Mouse (Mus musculus): ENCODE results near the gene Stxbp4. TPM values are rescaled to one million over a fixed set of nuclear protein-coding genes. Genes with fewer than 3 reads are reported as not detected.

Gene Stxbp4
- polyA plus RNA-seq, 1 experiment from 2014 or later: 26.5 TPM

- 47% methylated on average over 6 of the region's 6 CpGs for WGBS
- H3K4me2 ChIP-seq: no peak overlapping the region
- no peak for ATAC-seq (ENCODE audit: insufficient read depth)
- H3K4me1 ChIP-seq (ENCODE audit: insufficient read depth): no peaks in the 10 kb centered on the region
- H3K4me3 ChIP-seq (ENCODE audit: low read depth, low read length): no peak overlapping the region
- no peak overlapping the region for H3K27ac ChIP-seq (ENCODE audit: low read depth)
- peak; percentile 86 for DNase-seq
- no peaks in the 10 kb centered on the region for H3K27me3 ChIP-seq (ENCODE audit: insufficient read depth, low read length)
- H3K36me3 ChIP-seq (ENCODE audit: insufficient read depth): peaks cover 12% of the 10 kb centered on the region; the same call in 1 of the 2 replicates
- no peak overlapping the region for H3K9ac ChIP-seq
- TF ChIP-seq CTCF (IDR thresholded peaks at IDR 0.05; ENCODE audit: low read depth): peak; percentile 67
- no peaks in the 10 kb centered on the region for H3K9me3 ChIP-seq (ENCODE audit: low read depth, low read length)
These were observed 14.4 kb downstream of the Stxbp4 start for GRCm38 (mm10) chr11:90623477-90623876.

- no peak for DNase-seq
- H3K4me1 ChIP-seq (ENCODE audit: insufficient read depth): no peaks in the 10 kb centered on the region
- no peak overlapping the region for H3K27ac ChIP-seq (ENCODE audit: low read depth)
- H3K9ac ChIP-seq: no peak overlapping the region
- 91% methylated on average over 7 of the region's 7 CpGs for WGBS
- H3K4me3 ChIP-seq (ENCODE audit: low read depth, low read length): no peak overlapping the region
- H3K4me2 ChIP-seq: no peak overlapping the region
- H3K9me3 ChIP-seq (ENCODE audit: low read depth, low read length): no peaks in the 10 kb centered on the region
- no peaks in the 10 kb centered on the region for H3K27me3 ChIP-seq (ENCODE audit: insufficient read depth, low read length)
- no peak for ATAC-seq (ENCODE audit: insufficient read depth)
- TF ChIP-seq CTCF (IDR thresholded peaks at IDR 0.05; ENCODE audit: low read depth): no peak
- peaks cover 14% of the 10 kb centered on the region; the same call in 1 of the 2 replicates for H3K36me3 ChIP-seq (ENCODE audit: insufficient read depth)
These were observed 15.4 kb downstream of the Stxbp4 start for GRCm38 (mm10) chr11:90622500-90622899.

GRCm38 (mm10) chr11:90622044-90622443 is 15.8 kb downstream of the Stxbp4 start:
- H3K4me1 ChIP-seq (ENCODE audit: insufficient read depth): no peaks in the 10 kb centered on the region
- no peak overlapping the region for H3K4me3 ChIP-seq (ENCODE audit: low read depth, low read length)
- no peaks in the 10 kb centered on the region for H3K27me3 ChIP-seq (ENCODE audit: insufficient read depth, low read length)
- no peak overlapping the region for H3K4me2 ChIP-seq
- H3K27ac ChIP-seq (ENCODE audit: low read depth): no peak overlapping the region
- 91% methylated on average over 12 of the region's 12 CpGs for WGBS
- no peaks in the 10 kb centered on the region for H3K9me3 ChIP-seq (ENCODE audit: low read depth, low read length)
- DNase-seq (no peak), ATAC-seq (ENCODE audit: insufficient read depth) (no peak)
- peaks cover 14% of the 10 kb centered on the region; the same call in 1 of the 2 replicates for H3K36me3 ChIP-seq (ENCODE audit: insufficient read depth)
- no peak for TF ChIP-seq CTCF (IDR thresholded peaks at IDR 0.05; ENCODE audit: low read depth)
- H3K9ac ChIP-seq: no peak overlapping the region

GRCm38 (mm10) chr11:90616431-90616830 is 21.5 kb downstream of the Stxbp4 start:
- no peak overlapping the region for H3K9ac ChIP-seq
- no peak overlapping the region for H3K27ac ChIP-seq (ENCODE audit: low read depth)
- ATAC-seq (ENCODE audit: insufficient read depth) (no peak), DNase-seq (peak; percentile 70)
- peaks cover 12% of the 10 kb centered on the region; the same call in 1 of the 2 replicates for H3K36me3 ChIP-seq (ENCODE audit: insufficient read depth)
- TF ChIP-seq CTCF (IDR thresholded peaks at IDR 0.05; ENCODE audit: low read depth): peak; percentile 61
- no peaks in the 10 kb centered on the region for H3K4me1 ChIP-seq (ENCODE audit: insufficient read depth)
- H3K4me3 ChIP-seq (ENCODE audit: low read depth, low read length): no peak overlapping the region
- H3K4me2 ChIP-seq: no peak overlapping the region
- H3K9me3 ChIP-seq (ENCODE audit: low read depth, low read length): no peaks in the 10 kb centered on the region
- no peaks in the 10 kb centered on the region for H3K27me3 ChIP-seq (ENCODE audit: insufficient read depth, low read length)

GRCm38 (mm10) chr11:90614743-90615142 is 23.1 kb downstream of the Stxbp4 start:
- H3K36me3 ChIP-seq (ENCODE audit: insufficient read depth): peaks cover 11% of the 10 kb centered on the region; the same call in 1 of the 2 replicates
- no peaks in the 10 kb centered on the region for H3K4me1 ChIP-seq (ENCODE audit: insufficient read depth)
- ATAC-seq (ENCODE audit: insufficient read depth) (no peak), DNase-seq (no peak)
- H3K27me3 ChIP-seq (ENCODE audit: insufficient read depth, low read length): no peaks in the 10 kb centered on the region
- no peak overlapping the region for H3K4me2 ChIP-seq
- H3K9ac ChIP-seq: no peak overlapping the region
- 77% methylated on average over 6 of the region's 6 CpGs for WGBS
- no peak for TF ChIP-seq CTCF (IDR thresholded peaks at IDR 0.05; ENCODE audit: low read depth)
- no peak overlapping the region for H3K4me3 ChIP-seq (ENCODE audit: low read depth, low read length)
- no peak overlapping the region for H3K27ac ChIP-seq (ENCODE audit: low read depth)
- no peaks in the 10 kb centered on the region for H3K9me3 ChIP-seq (ENCODE audit: low read depth, low read length)

GRCm38 (mm10) chr11:90612118-90612517 is 25.8 kb downstream of the Stxbp4 start:
- Histone ChIP-seq H3K9me3 (ENCODE audit: low read depth, low read length) (no peaks in the 10 kb centered on the region), H3K27ac (ENCODE audit: low read depth) (no peak overlapping the region), H3K27me3 (ENCODE audit: insufficient read depth, low read length) (no peaks in the 10 kb centered on the region), H3K4me3 (ENCODE audit: low read depth, low read length) (no peak overlapping the region), H3K4me2 (no peak overlapping the region), H3K36me3 (ENCODE audit: insufficient read depth) (peaks cover 10% of the 10 kb centered on the region; the same call in 1 of the 2 replicates), H3K9ac (no peak overlapping the region), H3K4me1 (ENCODE audit: insufficient read depth) (no peaks in the 10 kb centered on the region)
- ATAC-seq (ENCODE audit: insufficient read depth): no peak
- no peak for DNase-seq
- no peak for TF ChIP-seq CTCF (IDR thresholded peaks at IDR 0.05; ENCODE audit: low read depth)

GRCm38 (mm10) chr11:90603066-90603465 is 34.8 kb downstream of the Stxbp4 start:
- Histone ChIP-seq H3K4me3 (ENCODE audit: low read depth, low read length) (no peak overlapping the region), H3K9ac (no peak overlapping the region), H3K27ac (ENCODE audit: low read depth) (no peak overlapping the region), H3K9me3 (ENCODE audit: low read depth, low read length) (no peaks in the 10 kb centered on the region; the same call in 1 of the 2 replicates), H3K4me2 (no peak overlapping the region), H3K27me3 (ENCODE audit: insufficient read depth, low read length) (no peaks in the 10 kb centered on the region), H3K4me1 (ENCODE audit: insufficient read depth) (no peaks in the 10 kb centered on the region), H3K36me3 (ENCODE audit: insufficient read depth) (peaks cover 32% of the 10 kb centered on the region)
- WGBS: 58% methylated on average over 2 of the region's 2 CpGs
- TF ChIP-seq CTCF (IDR thresholded peaks at IDR 0.05; ENCODE audit: low read depth): no peak
- ATAC-seq (ENCODE audit: insufficient read depth) (peak; percentile 78; the same call in 1 of the 2 replicates), DNase-seq (peak; percentile 52)

- WGBS: 97% methylated on average over 1 of the region's 1 CpGs
- no peak overlapping the region for H3K9ac ChIP-seq
- peaks cover 36% of the 10 kb centered on the region for H3K36me3 ChIP-seq (ENCODE audit: insufficient read depth)
- ATAC-seq (ENCODE audit: insufficient read depth) (no peak), DNase-seq (no peak)
- H3K4me2 ChIP-seq: no peak overlapping the region
- TF ChIP-seq CTCF (IDR thresholded peaks at IDR 0.05; ENCODE audit: low read depth): no peak
- H3K27ac ChIP-seq (ENCODE audit: low read depth): no peak overlapping the region
- no peaks in the 10 kb centered on the region for H3K27me3 ChIP-seq (ENCODE audit: insufficient read depth, low read length)
- no peak overlapping the region for H3K4me3 ChIP-seq (ENCODE audit: low read depth, low read length)
- no peaks in the 10 kb centered on the region for H3K4me1 ChIP-seq (ENCODE audit: insufficient read depth)
- H3K9me3 ChIP-seq (ENCODE audit: low read depth, low read length): no peaks in the 10 kb centered on the region; the same call in 1 of the 2 replicates
These were observed 42.1 kb downstream of the Stxbp4 start for GRCm38 (mm10) chr11:90595826-90596225.

Measured in lung, embryonic 14.5 days (tissue).